Mouse (Mus musculus) spleen, adult 2 months (tissue): ENCODE measurements around the gene Knl1. TPM values are rescaled to one million over a fixed set of nuclear protein-coding genes. Genes with fewer than 3 reads are reported as not detected.

ENCODE experiments used
- DNase-seq, 2 experiments: peaks; one replicate each; pipeline versions ENCODE4 v3.0.0 to v3.0.0-alpha.2; 2012 to 2021; ENCODE audit warnings: low spot score in 2 of 2, low read depth in 1 of 2
- H3K27ac ChIP-seq: fragments of 200-500 bp; 2 replicates; pipeline ENCODE4 v1.5.1; 2012; ENCODE audit warnings: low read length, inconsistent platforms; ENCODE audit not compliant: insufficient read depth
- H3K27me3 ChIP-seq: fragments of 200-500 bp; 2 replicates; pipeline ENCODE4 v1.6.1; 2012; ENCODE audit warnings: mild to moderate bottlenecking, moderate library complexity, low read length, inconsistent platforms; ENCODE audit not compliant: control insufficient read depth, insufficient read depth
- H3K36me3 ChIP-seq: fragments of 200-500 bp; 2 replicates; pipeline ENCODE4 v1.6.1; 2012; ENCODE audit warnings: mild to moderate bottlenecking, low read length, inconsistent platforms; ENCODE audit not compliant: control insufficient read depth, insufficient read depth
- H3K4me1 ChIP-seq: fragments of 200-500 bp; 2 replicates; pipeline ENCODE4 v1.6.1; 2011; ENCODE audit warnings: inconsistent platforms; ENCODE audit not compliant: control insufficient read depth, insufficient read depth, insufficient read length
- H3K4me3 ChIP-seq: fragments of 200-500 bp; 2 replicates; pipeline ENCODE4 v1.5.1; 2011; ENCODE audit warnings: mild to moderate bottlenecking, inconsistent platforms; ENCODE audit not compliant: insufficient read depth, insufficient read length; ENCODE audit errors: extremely low read depth
- CTCF ChIP-seq: fragments of 200-500 bp; IDR thresholded peaks from 2 replicates; pipeline ENCODE4 v1.5.1; 2011; ENCODE audit warnings: mild to moderate bottlenecking, inconsistent platforms; ENCODE audit not compliant: insufficient read depth, insufficient read length, insufficient replicate concordance; ENCODE audit errors: extremely low read depth
- POLR2A ChIP-seq: fragments of 200-500 bp; IDR thresholded peaks from 2 replicates; pipeline ENCODE4 v1.6.1; 2011; ENCODE audit warnings: low read depth, low read length, inconsistent platforms
- WGBS: fragments of 180-500 bp; shearing (Covaris S2); methylation state at CpG from one replicate; pipeline ENCODE4 v1.1.7; 2018; 5-methylcytosine and 5-hydroxymethylcytosine counted together
- polyA plus RNA-seq: library from polyadenylated mRNA; depleted of rRNA; stranded (reverse); fragments of >200 nt; gene quantifications from 2 replicates; pipeline ENCODE4 v1.2.3, GENCODE M21; 2012

Gene Knl1
- polyA plus RNA-seq, 1 experiment: 0.35 TPM

- Histone ChIP-seq H3K27ac (peak overlapping the region; percentile 62; the same call in 1 of the 2 replicates), H3K4me1 (no peaks in the 10 kb centered on the region), H3K27me3 (no peaks in the 10 kb centered on the region), H3K36me3 (no peaks in the 10 kb centered on the region; the same call in 1 of the 2 replicates), H3K4me3 (peak overlapping the region; percentile 81)
- TF ChIP-seq CTCF (no peak), POLR2A (no peak)
- DNase-seq: no peak
- WGBS: 16% methylated on average over 7 of the region's 7 CpGs
Observed at GRCm38 (mm10) chr2:119035397-119035745, 11.5 kb upstream of the Knl1 start.

GRCm38 (mm10) chr2:119040882-119041281 lies 6.0 kb upstream of the Knl1 start:
- TF ChIP-seq CTCF (peak; percentile 17; the same call in 1 of the 2 replicates), POLR2A (no peak)
- Histone ChIP-seq H3K27me3 (no peaks in the 10 kb centered on the region), H3K4me1 (no peaks in the 10 kb centered on the region), H3K27ac (no peak overlapping the region), H3K36me3 (no peaks in the 10 kb centered on the region; the same call in 1 of the 2 replicates), H3K4me3 (no peak overlapping the region)
- no peak for DNase-seq
- WGBS: 37% methylated on average over 4 of the region's 4 CpGs

- Histone ChIP-seq H3K4me3 (no peak overlapping the region), H3K4me1 (no peaks in the 10 kb centered on the region), H3K27me3 (no peaks in the 10 kb centered on the region), H3K36me3 (no peaks in the 10 kb centered on the region), H3K27ac (no peak overlapping the region)
- DNase-seq: no peak
- 91% methylated on average over 2 of the region's 2 CpGs for WGBS
- no peak for TF ChIP-seq POLR2A
- no peak for TF ChIP-seq CTCF
Observed at GRCm38 (mm10) chr2:119045163-119045562, 1.8 kb upstream of the Knl1 start.

GRCm38 (mm10) chr2:119047849-119048248 lies 930 bp downstream of the Knl1 start:
- DNase-seq: no peak
- Histone ChIP-seq H3K4me3 (peak overlapping the region; percentile 23; the same call in 1 of the 2 replicates), H3K36me3 (no peaks in the 10 kb centered on the region), H3K27ac (no peak overlapping the region), H3K27me3 (no peaks in the 10 kb centered on the region), H3K4me1 (peaks cover 2% of the 10 kb centered on the region; the same call in 1 of the 2 replicates)
- WGBS: 20% methylated on average over 4 of the region's 4 CpGs
- TF ChIP-seq POLR2A (no peak), CTCF (no peak)

GRCm38 (mm10) chr2:119050132-119050650 lies 3.3 kb downstream of the Knl1 start:
- no peak for TF ChIP-seq POLR2A
- no peak for TF ChIP-seq CTCF
- H3K27me3 ChIP-seq: no peaks in the 10 kb centered on the region
- H3K4me3 ChIP-seq: no peak overlapping the region
- H3K27ac ChIP-seq: no peak overlapping the region
- peaks cover 2% of the 10 kb centered on the region; the same call in 1 of the 2 replicates for H3K4me1 ChIP-seq
- WGBS: 22% methylated on average over 4 of the region's 4 CpGs
- H3K36me3 ChIP-seq: no peaks in the 10 kb centered on the region
- DNase-seq: no peak

- no peak for DNase-seq
- WGBS: 77% methylated on average over 2 of the region's 2 CpGs
- H3K4me3 ChIP-seq: no peak overlapping the region
- H3K36me3 ChIP-seq: no peaks in the 10 kb centered on the region; the same call in 1 of the 2 replicates
- no peak overlapping the region for H3K27ac ChIP-seq
- H3K27me3 ChIP-seq: no peaks in the 10 kb centered on the region
- TF ChIP-seq CTCF: no peak
- TF ChIP-seq POLR2A: no peak
- H3K4me1 ChIP-seq: no peaks in the 10 kb centered on the region
Observed at GRCm38 (mm10) chr2:119060139-119060538, 13.2 kb downstream of the Knl1 start.

- WGBS: 94% methylated on average over 4 of the region's 4 CpGs
- no peak overlapping the region for H3K4me3 ChIP-seq
- no peak for DNase-seq
- H3K4me1 ChIP-seq: no peaks in the 10 kb centered on the region
- TF ChIP-seq POLR2A (no peak), CTCF (no peak)
- no peaks in the 10 kb centered on the region for H3K36me3 ChIP-seq
- no peak overlapping the region for H3K27ac ChIP-seq
- no peaks in the 10 kb centered on the region for H3K27me3 ChIP-seq
Observed at GRCm38 (mm10) chr2:119072397-119072796, 25.5 kb downstream of the Knl1 start.

- H3K27me3 ChIP-seq: no peaks in the 10 kb centered on the region
- WGBS: 99% methylated on average over 2 of the region's 2 CpGs
- TF ChIP-seq POLR2A (no peak), CTCF (no peak)
- 0 out of 2 replicates have a peak, but pooled peaks cover 1% of the 10 kb centered on the region for H3K36me3 ChIP-seq
- no peak overlapping the region for H3K4me3 ChIP-seq
- H3K27ac ChIP-seq: no peak overlapping the region
- no peak for DNase-seq
- no peaks in the 10 kb centered on the region for H3K4me1 ChIP-seq
Observed at GRCm38 (mm10) chr2:119086156-119086555, 39.2 kb downstream of the Knl1 start.
